In genomic region chr5:24840975-24841431, GRCm38 (mm10) we compare ENCODE assay signal across 8 mouse cellular contexts. TPM values are rescaled to one million over a fixed set of nuclear protein-coding genes. Genes with fewer than 3 reads are reported as not detected.
DNase-seq lines count a peak whose midpoint lies in the region; ATAC-seq lines count a peak whose summit lies in the region.

No protein-coding gene starts in this region.

- H3K4me2 ChIP-seq in hindbrain, embryonic 12.5 days (replicated peaks), result peak overlapping the region; percentile 69
- peak overlapping the region; percentile 91 for H3K4me2 ChIP-seq in liver, embryonic 11.5 days

- H3K9me3 ChIP-seq in heart, embryonic 10.5 days, result no peaks in the 10 kb centered on the region
- H3K9me3 ChIP-seq in hindbrain, embryonic 12.5 days (replicated peaks), result no peaks in the 10 kb centered on the region
- no peaks in the 10 kb centered on the region for H3K9me3 ChIP-seq in liver, embryonic 11.5 days (ENCODE audit: control insufficient read depth, low read length)

- intact Hi-C loops in heart, postnatal 25 days (cut with DNase I), result loop anchor here (5.0 to 10.0 kb wide), 2 partner anchors 154 to 654 kb away; partner anchors contain the start of genes Kmt2c and Nub1

- H3K9ac ChIP-seq in hindbrain, embryonic 12.5 days, result peak overlapping the region; percentile 98
- H3K9ac ChIP-seq in liver, embryonic 11.5 days (ENCODE audit: low read depth, low read length), result peak overlapping the region; percentile 99

- H3K4me1 ChIP-seq in heart, embryonic 10.5 days, result peaks cover 34% of the 10 kb centered on the region
- peaks cover 26% of the 10 kb centered on the region for H3K4me1 ChIP-seq in hindbrain, embryonic 12.5 days
- peaks cover 35% of the 10 kb centered on the region for H3K4me1 ChIP-seq in liver, embryonic 11.5 days (replicated peaks; ENCODE audit: control insufficient read depth, insufficient read depth, low read length)

- DNase-seq in heart, embryonic 10.5 days (ENCODE audit: low spot score), result no peak
- DNase-seq in heart, postnatal 25 days (ENCODE audit: low spot score), result no peak
- DNase-seq in adipocyte (ENCODE audit: low spot score), result peak; percentile 79
- peak; percentile 38 for DNase-seq in liver, embryonic 11.5 days (ENCODE audit: low spot score)
- DNase-seq in retina, postnatal 1 day, result no peak
- no peak for DNase-seq in layer of hippocampus, postnatal 36 days

- peaks cover 5% of the 10 kb centered on the region; the same call in 1 of the 2 replicates for H3K36me3 ChIP-seq in heart, embryonic 10.5 days
- no peaks in the 10 kb centered on the region for H3K36me3 ChIP-seq in hindbrain, embryonic 12.5 days
- H3K36me3 ChIP-seq in liver, embryonic 11.5 days (ENCODE audit: control insufficient read depth, insufficient read depth, low read length), result no peaks in the 10 kb centered on the region

- 19% methylated on average over 11 of the region's 11 CpGs for WGBS in heart, embryonic 10.5 days
- 20% methylated on average over 11 of the region's 11 CpGs for WGBS in hindbrain, embryonic 12.5 days
- WGBS in liver, embryonic 11.5 days, result 17% methylated on average over 11 of the region's 11 CpGs

- H3K4me3 ChIP-seq in heart, embryonic 10.5 days, result peak overlapping the region; percentile 89
- peak overlapping the region; percentile 96 for H3K4me3 ChIP-seq in hindbrain, embryonic 12.5 days
- H3K4me3 ChIP-seq in liver, embryonic 11.5 days (ENCODE audit: low read depth, low read length), result peak overlapping the region; percentile 99

- no peak for ATAC-seq in hindbrain, embryonic 12.5 days (ENCODE audit: low FRiP score)
- ATAC-seq in liver, embryonic 11.5 days (replicated peaks; ENCODE audit: low FRiP score), result no peak
- no peak for ATAC-seq in megakaryocyte progenitor cell, adult 5-6 weeks (replicated peaks; ENCODE audit: poor library complexity)

- H3K27ac ChIP-seq in heart, embryonic 10.5 days, result peak overlapping the region; percentile 97
- peak overlapping the region; percentile 98; the same call in 1 of the 2 replicates for H3K27ac ChIP-seq in hindbrain, embryonic 12.5 days
- peak overlapping the region; percentile 100 for H3K27ac ChIP-seq in liver, embryonic 11.5 days (ENCODE audit: low read depth, low read length)

- no peaks in the 10 kb centered on the region for H3K27me3 ChIP-seq in heart, embryonic 10.5 days (ENCODE audit: insufficient read depth, poor library complexity, severe bottlenecking)
- H3K27me3 ChIP-seq in hindbrain, embryonic 12.5 days, result no peaks in the 10 kb centered on the region
- no peaks in the 10 kb centered on the region for H3K27me3 ChIP-seq in liver, embryonic 11.5 days (replicated peaks; ENCODE audit: control insufficient read depth, insufficient read depth, low read length)

RNA-seq across cellular contexts. Expression of gene Rheb, which starts 1.4 kb away (rescaled TPM):
- polyA plus RNA-seq in heart, embryonic 10.5 days (2016; fragmentation: Nextera tagmentation; extraction: Ambion mirVana), result 219 and 225 TPM in 2 replicates
- total RNA-seq in heart, postnatal 25 days (2021), result 10 to 100 TPM; 75.5 to 82.9 TPM
- polyA plus RNA-seq in hindbrain, embryonic 12.5 days (2016; fragmentation: Nextera tagmentation; extraction: Ambion mirVana), result 187 and 189 TPM in 2 replicates
- 168 and 169 TPM in 2 replicates for polyA plus RNA-seq in liver, embryonic 11.5 days (2014; fragmentation: Nextera tagmentation; extraction: Ambion mirVana)
- total RNA-seq in megakaryocyte progenitor cell, adult 5-6 weeks (2015), result 102 and 112 TPM in 2 replicates
- 45.9 and 46.0 TPM in 2 replicates for total RNA-seq in megakaryocyte progenitor cell, adult 5-6 weeks (2017)
- 100 to 1,000 TPM; 111 to 120 TPM for total RNA-seq in layer of hippocampus, postnatal 36 days (2021)

Comparison
In these comparisons a context has a peak if more than half of its experiments do, and no peak if none do; other contexts are left out.
1. DNase-seq: peak in adipocyte (single experiment) and liver, embryonic 11.5 days (single experiment); none in heart, embryonic 10.5 days (single experiment), heart, postnatal 25 days (single experiment), retina, postnatal 1 day (single experiment) and layer of hippocampus, postnatal 36 days (0 of 2).
2. Peak in every context shown above with its lines, with median percentiles within 50 percentile points of each other: H3K27ac ChIP-seq and H3K4me3 ChIP-seq.